Mouse (Mus musculus): ENCODE measurements around the gene Snrpe. TPM values are rescaled to one million over a fixed set of nuclear protein-coding genes. Genes with fewer than 3 reads are reported as not detected.
A peak's percentile ranks its signal among the peaks of the same experiment; 100 is the strongest.

Gene Snrpe
- polyA plus RNA-seq, 1 experiment from 2014 or later, result 550 TPM

GRCm38 (mm10) chr1:133613817-133614216, 3.7 kb upstream of the Snrpe start:
- no peak for ATAC-seq (replicated peaks)
- no peak overlapping the region for H3K4me3 ChIP-seq
- no peak overlapping the region for H3K4me2 ChIP-seq (replicated peaks)
- H3K4me1 ChIP-seq, result peaks cover 9% of the 10 kb centered on the region
- H3K9me3 ChIP-seq, result no peaks in the 10 kb centered on the region
- H3K36me3 ChIP-seq, result peaks cover 14% of the 10 kb centered on the region; the same call in 1 of the 2 replicates
- H3K9ac ChIP-seq (replicated peaks), result no peak overlapping the region
- no peak overlapping the region for H3K27ac ChIP-seq (replicated peaks)
- no peaks in the 10 kb centered on the region for H3K27me3 ChIP-seq
- WGBS, result 75% methylated on average over 3 of the region's 3 CpGs

DNA sequence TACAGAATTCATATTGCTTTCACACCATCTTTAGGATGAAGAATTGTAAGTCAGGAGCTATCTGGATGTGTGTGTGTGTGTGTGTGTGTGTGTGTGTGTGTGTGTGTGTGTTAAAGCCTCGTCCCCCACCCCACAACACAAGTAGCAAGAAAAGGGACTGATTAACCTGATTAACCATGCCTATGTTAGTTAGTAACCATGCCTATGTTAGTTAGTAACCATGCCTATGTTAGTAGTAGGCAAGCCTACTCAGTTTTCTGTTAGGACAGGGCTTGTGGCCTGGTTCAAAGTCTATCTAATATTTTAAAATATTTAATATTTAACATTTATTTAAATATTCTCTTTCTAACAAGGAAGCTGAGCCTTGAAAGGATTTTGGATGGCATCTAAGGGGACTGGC, 1.3 kb upstream of the Snrpe start:
- WGBS, result 67% methylated on average over 1 of the region's 1 CpGs
- no peaks in the 10 kb centered on the region for H3K9me3 ChIP-seq
- H3K4me3 ChIP-seq, result no peak overlapping the region
- H3K9ac ChIP-seq (replicated peaks), result no peak overlapping the region
- H3K36me3 ChIP-seq, result peaks cover 22% of the 10 kb centered on the region
- H3K4me2 ChIP-seq (replicated peaks), result no peak overlapping the region
- H3K4me1 ChIP-seq, result peaks cover 21% of the 10 kb centered on the region
- H3K27me3 ChIP-seq, result no peaks in the 10 kb centered on the region
- no peak overlapping the region for H3K27ac ChIP-seq (replicated peaks)
- ATAC-seq (replicated peaks), result no peak

DNA sequence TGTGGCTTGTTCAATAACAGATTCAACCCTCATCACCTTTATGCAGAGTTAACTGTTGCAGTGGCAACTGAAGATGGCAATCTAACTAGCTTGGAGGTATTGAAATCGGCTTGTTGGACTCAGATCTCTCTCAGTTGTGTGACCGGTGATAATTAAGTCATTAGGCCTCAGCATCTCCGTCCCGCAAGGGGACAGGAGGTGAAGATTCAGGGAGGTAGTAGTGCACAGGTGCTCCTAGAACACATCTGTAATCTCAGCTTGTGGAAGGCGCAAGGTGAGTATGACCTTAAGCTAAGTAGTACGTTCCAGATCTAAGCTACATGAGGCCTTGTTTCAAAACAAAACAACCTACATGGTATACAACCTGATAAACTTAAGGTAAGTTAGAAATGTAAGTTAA, 510 bp upstream of the Snrpe start:
- Histone ChIP-seq H3K4me3 (peak overlapping the region; percentile 65; the same call in 1 of the 2 replicates), H3K27me3 (no peaks in the 10 kb centered on the region), H3K4me1 (peaks cover 21% of the 10 kb centered on the region), H3K4me2 (replicated peaks) (peak overlapping the region; percentile 13; the same call in 1 of the 2 replicates), H3K9me3 (no peaks in the 10 kb centered on the region), H3K27ac (replicated peaks) (no peak overlapping the region), H3K9ac (replicated peaks) (no peak overlapping the region), H3K36me3 (peaks cover 27% of the 10 kb centered on the region)
- WGBS, result 59% methylated on average over 6 of the region's 6 CpGs
- peak; percentile 29; the same call in 1 of the 2 replicates for ATAC-seq (replicated peaks)

DNA sequence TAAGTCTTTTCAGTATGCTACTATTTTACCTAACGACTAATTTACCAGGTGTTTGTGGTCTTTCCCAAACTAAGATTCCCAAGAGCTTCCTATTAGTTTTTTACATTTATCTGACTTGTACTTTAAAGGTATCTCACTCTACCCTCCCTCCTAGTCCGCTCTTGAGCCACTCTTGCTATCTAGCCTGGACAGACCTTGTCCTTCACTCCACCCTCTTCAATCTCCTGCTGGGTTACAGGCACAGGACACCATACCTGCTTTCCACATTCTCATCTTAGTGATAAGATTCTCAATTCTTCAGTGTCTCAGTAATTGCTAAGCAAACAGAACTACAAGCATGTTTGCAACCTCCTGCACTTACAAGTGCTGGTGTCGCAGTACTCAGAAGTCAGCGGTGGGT, 6.9 kb downstream of the Snrpe start:
- Histone ChIP-seq H3K4me3 (no peak overlapping the region), H3K27ac (replicated peaks) (no peak overlapping the region), H3K36me3 (peaks cover 71% of the 10 kb centered on the region), H3K4me1 (peaks cover 7% of the 10 kb centered on the region; the same call in 1 of the 2 replicates), H3K27me3 (no peaks in the 10 kb centered on the region), H3K4me2 (replicated peaks) (no peak overlapping the region), H3K9ac (replicated peaks) (no peak overlapping the region), H3K9me3 (no peaks in the 10 kb centered on the region)
- WGBS, result 96% methylated on average over 4 of the region's 4 CpGs
- ATAC-seq (replicated peaks), result no peak

DNA sequence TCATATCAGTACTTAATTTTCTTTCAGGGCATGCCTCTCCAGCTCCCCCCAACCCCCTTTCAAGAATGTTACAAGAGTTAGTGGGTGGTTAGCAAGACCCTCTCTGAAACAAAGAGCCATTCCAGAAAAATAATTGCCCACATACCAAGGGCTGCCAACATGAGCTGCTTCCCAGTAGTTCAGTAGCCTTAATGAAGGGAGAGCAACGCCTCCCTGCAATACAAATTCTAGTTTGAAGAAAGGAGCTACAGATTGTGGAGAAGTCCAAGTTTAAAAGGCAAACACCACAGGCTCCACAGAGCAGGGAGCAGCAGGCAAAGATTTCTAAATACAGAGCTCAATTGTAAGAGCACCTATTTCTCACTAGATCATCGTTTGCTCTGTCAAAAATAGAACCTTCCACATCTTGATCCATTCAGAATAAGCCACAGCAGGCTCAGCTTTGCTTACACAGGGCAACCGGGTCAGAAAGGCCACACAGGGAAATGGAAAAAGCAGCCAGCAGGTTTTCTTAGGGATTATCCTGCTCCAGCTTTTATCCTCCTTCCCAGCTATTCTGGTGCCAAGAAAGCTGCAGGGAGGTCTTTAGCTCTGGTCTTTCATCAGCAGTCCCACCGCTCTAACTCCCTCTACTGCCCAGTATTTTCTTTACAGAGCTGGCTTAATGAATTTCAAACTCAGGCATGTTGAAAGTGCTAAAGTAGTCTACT, 13.6 kb downstream of the Snrpe start:
- 0% methylated on average over 4 of the region's 4 CpGs for WGBS
- H3K9ac ChIP-seq (replicated peaks), result peak overlapping the region; percentile 14; the same call in 1 of the 2 replicates

GRCm38 (mm10) chr1:133585995-133586537, 24.0 kb downstream of the Snrpe start:
- no peak for ATAC-seq (replicated peaks)
- H3K9me3 ChIP-seq, result no peaks in the 10 kb centered on the region
- no peak overlapping the region for H3K9ac ChIP-seq (replicated peaks)
- no peaks in the 10 kb centered on the region for H3K36me3 ChIP-seq
- 76% methylated on average over 6 of the region's 6 CpGs for WGBS
- no peak overlapping the region for H3K4me3 ChIP-seq
- H3K4me2 ChIP-seq (replicated peaks), result no peak overlapping the region
- H3K27me3 ChIP-seq, result no peaks in the 10 kb centered on the region
- no peaks in the 10 kb centered on the region for H3K4me1 ChIP-seq
- H3K27ac ChIP-seq (replicated peaks), result no peak overlapping the region

More for the DNA sequence above, 13.6 kb downstream of the Snrpe start:
- no peak overlapping the region for H3K4me2 ChIP-seq (replicated peaks)
- H3K27ac ChIP-seq (replicated peaks), result peak overlapping the region; percentile 71
- H3K36me3 ChIP-seq, result peaks cover 4% of the 10 kb centered on the region; the same call in 1 of the 2 replicates
- no peaks in the 10 kb centered on the region for H3K27me3 ChIP-seq
- peaks cover 7% of the 10 kb centered on the region for H3K4me1 ChIP-seq
- H3K4me3 ChIP-seq, result no peak overlapping the region
- peak; percentile 84 for ATAC-seq (replicated peaks)
- H3K9me3 ChIP-seq, result no peaks in the 10 kb centered on the region

DNA sequence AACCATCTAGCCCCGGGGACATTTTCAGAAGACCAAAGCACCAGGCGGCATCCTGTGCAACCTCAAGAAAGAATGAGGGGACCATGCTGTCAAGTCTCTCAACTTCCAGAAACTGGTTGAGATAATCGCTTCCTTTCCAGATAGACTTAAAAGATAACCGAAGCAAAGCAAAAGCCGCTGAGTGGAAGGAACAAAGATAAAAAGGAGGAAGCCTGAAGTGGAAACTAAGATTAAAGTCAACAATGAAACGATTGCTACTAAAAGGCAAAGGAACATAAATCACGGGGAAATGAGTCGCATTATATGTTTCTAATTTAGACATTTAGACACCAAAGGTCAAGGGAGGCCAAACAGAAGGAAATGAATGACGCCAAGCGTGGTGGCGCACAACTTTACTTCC, 38.8 kb downstream of the Snrpe start:
- no peak overlapping the region for H3K27ac ChIP-seq (replicated peaks)
- no peak overlapping the region for H3K4me2 ChIP-seq (replicated peaks)
- H3K36me3 ChIP-seq, result no peaks in the 10 kb centered on the region
- no peaks in the 10 kb centered on the region for H3K27me3 ChIP-seq
- H3K9me3 ChIP-seq, result 0 out of 2 replicates have a peak, but pooled peaks cover 2% of the 10 kb centered on the region
- H3K4me1 ChIP-seq, result no peaks in the 10 kb centered on the region
- H3K9ac ChIP-seq (replicated peaks), result no peak overlapping the region
- 90% methylated on average over 11 of the region's 11 CpGs for WGBS
- H3K4me3 ChIP-seq, result no peak overlapping the region
- ATAC-seq (replicated peaks), result no peak

Other genes starting within 250 kb of the Snrpe start
- gene Etnk2, start 246.7 kb downstream of the Snrpe start, polyA plus RNA-seq (2015; fragmentation: Nextera tagmentation; extraction: Ambion mirVana), result 5.2 and 5.9 TPM in 2 replicates
- 4.6 and 5.1 TPM in 2 replicates for gene Sox13, start 185.9 kb downstream of the Snrpe start, polyA plus RNA-seq (2015; fragmentation: Nextera tagmentation; extraction: Ambion mirVana)
- not detected in 2 replicates for gene Zbed6, start 50.6 kb upstream of the Snrpe start, polyA plus RNA-seq (2015; fragmentation: Nextera tagmentation; extraction: Ambion mirVana)
- 3.6 TPM in 2 replicates for gene Gm38394, start 51.0 kb upstream of the Snrpe start, polyA plus RNA-seq (2015; fragmentation: Nextera tagmentation; extraction: Ambion mirVana)
- not detected in 2 replicates for gene Lax1, start 79.8 kb upstream of the Snrpe start, polyA plus RNA-seq (2015; fragmentation: Nextera tagmentation; extraction: Ambion mirVana)
- gene Atp2b4, start 190.8 kb upstream of the Snrpe start, polyA plus RNA-seq (2015; fragmentation: Nextera tagmentation; extraction: Ambion mirVana), result 8.6 and 10.4 TPM in 2 replicates

Data from forebrain, embryonic 15.5 days (tissue).